Mouse (Mus musculus) thymus, adult 2 months (tissue): Measurements from ENCODE around the gene Tubgcp2. TPM values are rescaled to one million over a fixed set of nuclear protein-coding genes. Genes with fewer than 3 reads are reported as not detected.

Experiments used
- DNase-seq: peaks from one replicate; pipeline ENCODE4 v3.0.0; 2021
- H3K27ac ChIP-seq: fragments of 200-500 bp; 2 replicates; pipeline ENCODE4 v1.5.1; 2012; ENCODE audit warnings: low read length, control low read depth; ENCODE audit not compliant: control insufficient read depth, insufficient read depth
- H3K27me3 ChIP-seq: fragments of 200-500 bp; 2 replicates; pipeline ENCODE4 v1.6.1; 2012; ENCODE audit warnings: mild to moderate bottlenecking, low read length, moderate library complexity, mixed read lengths; ENCODE audit not compliant: control insufficient read depth, insufficient read depth
- H3K36me3 ChIP-seq: fragments of 200-500 bp; 2 replicates; pipeline ENCODE4 v1.6.1; 2012; ENCODE audit warnings: mild to moderate bottlenecking, low read length, moderate library complexity; ENCODE audit not compliant: control insufficient read depth, insufficient read depth
- H3K4me1 ChIP-seq: fragments of 200-500 bp; replicated peaks from 2 replicates; pipeline ENCODE4 v1.6.1; 2012; ENCODE audit warnings: low read length; ENCODE audit not compliant: control insufficient read depth, insufficient read depth
- H3K4me3 ChIP-seq: fragments of 200-500 bp; 2 replicates; pipeline ENCODE4 v1.5.1; 2012; ENCODE audit warnings: mild to moderate bottlenecking, low read length, control low read depth, moderate library complexity; ENCODE audit not compliant: control insufficient read depth, insufficient read depth
- CTCF ChIP-seq: fragments of 200-500 bp; IDR thresholded peaks from 2 replicates; pipeline ENCODE4 v1.5.1; 2012; ENCODE audit warnings: mild to moderate bottlenecking, control low read depth, low read length, moderate library complexity, borderline replicate concordance; ENCODE audit not compliant: control insufficient read depth, poor library complexity, insufficient read depth; ENCODE audit errors: extremely low read depth
- POLR2A ChIP-seq: fragments of 200-500 bp; IDR thresholded peaks from 2 replicates; pipeline ENCODE4 v1.6.1; 2012; ENCODE audit warnings: mild to moderate bottlenecking, low read length, control low read depth, moderate library complexity; ENCODE audit not compliant: control insufficient read depth, poor library complexity, insufficient read depth; ENCODE audit errors: extremely low read depth
- WGBS: fragments of 180-500 bp; shearing (Covaris S2); methylation state at CpG from one replicate; pipeline ENCODE4 v1.1.7; 2018; 5-methylcytosine and 5-hydroxymethylcytosine counted together
- polyA plus RNA-seq: library from polyadenylated mRNA; depleted of rRNA; stranded (reverse); fragments of >200 nt; gene quantifications from 2 replicates; pipeline ENCODE4 v1.2.3, GENCODE M21; 2012

Gene Tubgcp2
- polyA plus RNA-seq, 1 experiment: 39.7 TPM

DNA sequence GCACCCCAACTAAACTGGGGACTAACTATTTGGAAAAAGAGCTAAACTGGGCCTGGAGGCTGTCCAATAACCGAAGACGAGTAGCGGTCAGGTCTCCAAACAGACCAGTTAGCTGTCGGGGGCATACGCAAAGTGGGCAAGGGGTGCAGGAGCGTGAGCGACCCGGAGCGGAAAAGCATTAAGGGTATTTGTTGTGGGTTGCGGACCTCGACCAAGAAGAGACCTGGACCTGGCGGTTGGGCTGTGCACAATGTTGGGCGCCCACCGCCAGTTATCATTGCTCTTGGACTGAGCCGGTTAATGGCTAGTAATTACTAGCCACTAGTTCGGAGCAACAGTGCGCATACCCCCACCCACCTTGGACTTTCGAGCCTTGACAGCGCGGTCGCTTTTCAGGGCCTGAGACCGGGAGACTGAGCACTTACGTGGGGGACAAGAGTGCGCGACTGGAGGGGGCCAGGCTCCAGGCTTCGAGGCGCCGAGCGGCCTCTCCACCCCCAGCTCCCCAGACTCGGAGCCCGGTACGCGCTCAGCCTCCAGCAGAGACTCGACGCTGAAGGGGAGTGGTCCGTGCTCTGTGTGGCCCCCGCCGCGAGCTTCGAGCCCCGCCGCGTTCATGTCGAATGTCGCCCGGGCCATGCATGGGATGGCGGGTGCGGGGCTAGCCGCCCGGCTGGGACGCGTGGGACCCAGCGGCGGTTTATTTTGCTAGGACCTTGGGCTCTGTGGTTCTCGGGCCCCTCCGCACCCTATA, 12.1 kb upstream of the Tubgcp2 start, which contains the start of gene Msx3:
Gene Msx3 (minus strand): TSS at position 729 of the 754 bp plus-strand sequence.
- no peak for DNase-seq
- peaks cover 21% of the 10 kb centered on the region for H3K27me3 ChIP-seq
- TF ChIP-seq CTCF: no peak
- no peak for TF ChIP-seq POLR2A
- peak within 1 kb of the TSS; percentile 26 for H3K4me3 ChIP-seq
- peaks cover 23% of the 10 kb centered on the region for H3K4me1 ChIP-seq
- 4% methylated on average over 56 of the region's 56 CpGs for WGBS
- H3K27ac ChIP-seq: no peak within 1 kb of the TSS
- no peaks in the 10 kb centered on the region for H3K36me3 ChIP-seq

- H3K4me3 ChIP-seq: peak overlapping the region; percentile 25
- WGBS: under 1% methylated on average over 33 of the region's 33 CpGs
- H3K4me1 ChIP-seq: peaks cover 23% of the 10 kb centered on the region
- no peaks in the 10 kb centered on the region for H3K36me3 ChIP-seq
- no peak for TF ChIP-seq POLR2A
- no peak for TF ChIP-seq CTCF
- DNase-seq: no peak
- no peak overlapping the region for H3K27ac ChIP-seq
- H3K27me3 ChIP-seq: peaks cover 20% of the 10 kb centered on the region
These were observed 11.4 kb upstream of the Tubgcp2 start for GRCm38 (mm10) chr7:140047811-140048311.

GRCm38 (mm10) chr7:140045546-140045945, 9.1 kb upstream of the Tubgcp2 start:
- H3K4me3 ChIP-seq: no peak overlapping the region
- no peak overlapping the region for H3K27ac ChIP-seq
- H3K27me3 ChIP-seq: peaks cover 20% of the 10 kb centered on the region
- peaks cover 23% of the 10 kb centered on the region for H3K4me1 ChIP-seq
- TF ChIP-seq POLR2A (no peak), CTCF (no peak)
- 92% methylated on average over 4 of the region's 4 CpGs for WGBS
- peaks cover 3% of the 10 kb centered on the region for H3K36me3 ChIP-seq
- DNase-seq: no peak

DNA sequence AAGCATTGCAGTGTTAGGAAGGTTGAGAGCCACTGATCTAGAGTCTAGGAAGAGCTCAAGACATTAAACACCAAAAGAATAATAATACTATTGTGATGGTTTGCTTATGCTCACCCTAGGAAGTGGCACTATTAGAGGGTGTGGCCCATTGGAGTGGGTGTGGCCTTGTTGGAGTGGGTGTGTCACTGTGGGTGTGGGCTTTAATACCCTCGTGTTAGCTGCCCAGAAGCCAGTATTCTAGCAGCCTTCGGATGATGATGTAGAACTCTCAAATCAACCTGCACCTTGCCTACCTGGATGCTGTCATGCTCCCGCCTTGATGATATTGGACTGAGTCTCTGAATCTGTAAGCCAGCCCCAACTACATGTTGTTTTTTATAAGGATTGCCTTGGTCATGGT, 6.3 kb upstream of the Tubgcp2 start:
- peaks cover 3% of the 10 kb centered on the region; the same call in 1 of the 2 replicates for H3K27me3 ChIP-seq
- H3K4me1 ChIP-seq: peaks cover 2% of the 10 kb centered on the region
- 65% methylated on average over 3 of the region's 3 CpGs for WGBS
- H3K27ac ChIP-seq: no peak overlapping the region
- H3K36me3 ChIP-seq: peaks cover 6% of the 10 kb centered on the region
- DNase-seq: no peak
- no peak overlapping the region for H3K4me3 ChIP-seq
- TF ChIP-seq CTCF (no peak), POLR2A (no peak)

GRCm38 (mm10) chr7:140037171-140037555, 694 bp upstream of the Tubgcp2 start:
- no peak overlapping the region for H3K27ac ChIP-seq
- 73% methylated on average over 3 of the region's 3 CpGs for WGBS
- H3K4me3 ChIP-seq: no peak overlapping the region
- DNase-seq: no peak
- H3K36me3 ChIP-seq: peaks cover 6% of the 10 kb centered on the region
- peaks cover 9% of the 10 kb centered on the region for H3K4me1 ChIP-seq
- TF ChIP-seq CTCF: no peak
- TF ChIP-seq POLR2A: no peak
- H3K27me3 ChIP-seq: no peaks in the 10 kb centered on the region

- 18% methylated on average over 7 of the region's 7 CpGs for WGBS
- TF ChIP-seq CTCF (no peak), POLR2A (no peak)
- peak overlapping the region; percentile 72 for H3K4me3 ChIP-seq
- H3K27ac ChIP-seq: no peak overlapping the region
- H3K36me3 ChIP-seq: peaks cover 14% of the 10 kb centered on the region
- H3K4me1 ChIP-seq: peaks cover 9% of the 10 kb centered on the region
- DNase-seq: no peak
- H3K27me3 ChIP-seq: no peaks in the 10 kb centered on the region
These were observed 1.0 kb downstream of the Tubgcp2 start for GRCm38 (mm10) chr7:140035456-140035855.

DNA sequence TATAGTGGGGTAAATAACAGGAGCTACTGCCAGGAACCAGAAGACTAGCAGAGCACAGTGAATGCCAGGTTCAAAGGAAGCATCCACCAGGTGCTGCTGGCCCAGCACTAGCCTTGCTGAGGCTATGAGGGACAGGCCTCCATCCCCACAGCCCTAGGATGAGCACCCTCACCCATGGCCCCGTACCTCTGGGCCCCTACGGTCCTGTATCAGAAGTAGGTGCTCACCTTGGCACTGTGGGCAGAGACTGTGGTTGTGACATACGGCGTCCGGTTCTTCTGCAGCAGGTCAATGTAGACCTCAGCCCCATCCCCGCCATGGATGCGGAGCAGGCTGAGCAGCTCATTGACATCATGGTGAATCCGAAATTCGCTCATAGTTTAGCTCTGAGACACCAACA, 3.1 kb downstream of the Tubgcp2 start:
- peaks cover 9% of the 10 kb centered on the region for H3K4me1 ChIP-seq
- peaks cover 27% of the 10 kb centered on the region for H3K36me3 ChIP-seq
- DNase-seq: no peak
- no peaks in the 10 kb centered on the region for H3K27me3 ChIP-seq
- 98% methylated on average over 9 of the region's 9 CpGs for WGBS
- no peak overlapping the region for H3K27ac ChIP-seq
- H3K4me3 ChIP-seq: no peak overlapping the region
- no peak for TF ChIP-seq POLR2A
- no peak for TF ChIP-seq CTCF
